Mouse (Mus musculus) stomach, postnatal 0 days (tissue): ENCODE results near the gene Btbd35f21. TPM values are rescaled to one million over a fixed set of nuclear protein-coding genes. Genes with fewer than 3 reads are reported as not detected.
"Not testable (repeated sequence)": the region's sequence is repeated elsewhere in the genome, so short reads cannot be mapped to it uniquely, and the experiment has no call there.

ENCODE experiments used
- ATAC-seq: fragments of 200-750 bp; cut with Nextera tagmentation; 2 replicates; pipeline ENCODE4 v1.8.0; 2017; ENCODE audit not compliant: low FRiP score, low TSS enrichment
- DNase-seq: peaks from one replicate; pipeline ENCODE4 v3.0.0-alpha.2; 2016; ENCODE audit warnings: low spot score
- H3K27ac ChIP-seq: fragments of 300-500 bp; sonication (generic); replicated peaks from 2 replicates; pipeline ENCODE4 v1.5.1; 2014; ENCODE audit warnings: mild to moderate bottlenecking, control low read depth
- H3K27me3 ChIP-seq: fragments of 300-500 bp; sonication (generic); 2 replicates; pipeline ENCODE4 v1.6.1; 2014; ENCODE audit warnings: low read length; ENCODE audit not compliant: control insufficient read depth, insufficient read depth
- H3K36me3 ChIP-seq: fragments of 300-500 bp; sonication (generic); 2 replicates; pipeline ENCODE4 v1.6.1; 2014; ENCODE audit warnings: low read length, mixed read lengths; ENCODE audit not compliant: control insufficient read depth, insufficient read depth
- H3K4me1 ChIP-seq: fragments of 300-500 bp; sonication (generic); replicated peaks from 2 replicates; pipeline ENCODE4 v1.6.1; 2014; ENCODE audit warnings: antibody characterized with exemption; ENCODE audit not compliant: control insufficient read depth, insufficient read depth
- H3K4me2 ChIP-seq: fragments of 300-500 bp; sonication (generic); replicated peaks from 2 replicates; pipeline ENCODE4 v1.6.1; 2014; ENCODE audit warnings: low read depth, mild to moderate bottlenecking, control low read depth, moderate library complexity
- H3K4me3 ChIP-seq: fragments of 300-500 bp; sonication (generic); 2 replicates; pipeline ENCODE4 v1.5.1; 2014; ENCODE audit warnings: low read depth, low read length, control low read depth
- H3K9ac ChIP-seq: fragments of 300-500 bp; sonication (generic); 2 replicates; pipeline ENCODE4 v1.6.1; 2014; ENCODE audit warnings: mild to moderate bottlenecking, low read length, control low read depth, mixed read lengths
- H3K9me3 ChIP-seq: fragments of 300-500 bp; sonication (generic); 2 replicates; pipeline ENCODE4 v1.6.1; 2016; ENCODE audit warnings: low read length; ENCODE audit not compliant: control insufficient read depth
- WGBS: fragments of 180-500 bp; shearing (Covaris S2); extraction: QIAGEN DNeasy Blood & Tissue Kit; methylation state at CpG from one replicate; pipeline ENCODE4 v1.1.7; 2014; 5-methylcytosine and 5-hydroxymethylcytosine counted together
- polyA plus RNA-seq: library from polyadenylated mRNA; unstranded; fragments of >200 nt; fragmentation: Nextera tagmentation; extraction: Ambion mirVana; gene quantifications from 2 replicates; pipeline ENCODE4 v1.2.1, GENCODE M21; 2015

Btbd35f21 gene
- polyA plus RNA-seq: not detected in 2 replicates

DNA sequence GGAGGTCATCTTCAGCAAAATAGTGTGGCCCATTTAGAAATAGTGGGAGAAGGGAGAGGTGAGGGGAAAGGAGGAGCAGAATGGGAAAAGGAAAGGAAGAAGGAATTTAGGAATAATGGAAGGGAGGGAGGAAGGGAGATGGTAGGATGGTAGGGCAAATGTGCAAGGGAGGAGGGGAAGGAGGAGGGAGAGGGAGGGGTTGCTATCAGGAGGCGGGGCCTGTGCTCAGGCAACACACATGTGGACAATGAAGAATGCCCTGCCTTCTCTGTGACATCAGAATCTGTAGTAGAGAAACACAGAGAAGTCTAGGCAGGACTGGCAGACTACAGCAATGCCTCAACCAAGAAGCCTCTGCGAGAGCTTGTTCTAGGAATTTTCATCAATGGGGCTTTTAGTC lies at the start of gene Btbd35f21:
Btbd35f21 (plus strand) TSS at position 301 of the 400 bp plus-strand sequence.
- not testable (repeated sequence) for H3K36me3 ChIP-seq, H3K27ac ChIP-seq, H3K4me1 ChIP-seq, H3K9me3 ChIP-seq, H3K27me3 ChIP-seq, H3K9ac ChIP-seq, H3K4me3 ChIP-seq, ATAC-seq, H3K4me2 ChIP-seq, DNase-seq
- no CpG with 5 or more reads among the region's 2 CpGs for WGBS

Other genes starting within 250 kb of the Btbd35f21 start
- not detected in 2 replicates for gene Btbd35f1, start 166.1 kb upstream of the Btbd35f21 start, polyA plus RNA-seq
- not detected in 2 replicates for gene Gm5926, start 75.4 kb upstream of the Btbd35f21 start, polyA plus RNA-seq
- gene Btbd35f30, start 168.5 kb downstream of the Btbd35f21 start, polyA plus RNA-seq: not detected in 2 replicates
- gene Gm21789, start 215.7 kb downstream of the Btbd35f21 start, polyA plus RNA-seq: not detected in 2 replicates
- not detected in 2 replicates for gene Btbd35f5, start 247.8 kb downstream of the Btbd35f21 start, polyA plus RNA-seq